Mouse (Mus musculus) myocyte (in vitro differentiated cells): ENCODE measurements around the gene Ppip5k1.

Source experiments
- MAX ChIP-seq: IDR thresholded peaks from one replicate; pipeline ENCODE4 v1.6.1; 2011; ENCODE audit warnings: low read depth, mild to moderate bottlenecking, control low read depth
- MYOG ChIP-seq, 3 experiments: IDR thresholded peaks; one replicate each; pipeline ENCODE4 v1.6.1; 2011; ENCODE audit warnings: control low read depth in 2 of 3, low read depth in 2 of 3, mild to moderate bottlenecking in 2 of 3; ENCODE audit not compliant: insufficient read length in 2 of 3, control insufficient read depth in 1 of 3, insufficient read depth in 1 of 3
- POLR2A ChIP-seq: IDR thresholded peaks from one replicate; pipeline ENCODE4 v1.6.1; 2011; ENCODE audit warnings: low read depth, mild to moderate bottlenecking, control low read depth, moderate library complexity; ENCODE audit not compliant: insufficient read length
- POLR2AphosphoS2 ChIP-seq: IDR thresholded peaks from one replicate; pipeline ENCODE4 v1.6.1; 2011; ENCODE audit warnings: low read depth, control low read depth; ENCODE audit not compliant: insufficient read length
- REST ChIP-seq: IDR thresholded peaks from one replicate; pipeline ENCODE4 v1.6.1; 2011; ENCODE audit warnings: mild to moderate bottlenecking, control low read depth, moderate library complexity; ENCODE audit not compliant: insufficient read depth, insufficient read length
- SRF ChIP-seq: IDR thresholded peaks from one replicate; pipeline ENCODE4 v1.6.1; 2011; ENCODE audit warnings: low read depth; ENCODE audit not compliant: control insufficient read depth, insufficient read length
- TCF12 ChIP-seq: IDR thresholded peaks from one replicate; pipeline ENCODE4 v1.6.1; 2011; ENCODE audit warnings: mild to moderate bottlenecking, control low read depth; ENCODE audit not compliant: poor library complexity, insufficient read depth, severe bottlenecking
- USF1 ChIP-seq: IDR thresholded peaks from one replicate; pipeline ENCODE4 v1.6.1; 2011; ENCODE audit warnings: low read depth, mild to moderate bottlenecking, control low read depth, moderate library complexity

DNA sequence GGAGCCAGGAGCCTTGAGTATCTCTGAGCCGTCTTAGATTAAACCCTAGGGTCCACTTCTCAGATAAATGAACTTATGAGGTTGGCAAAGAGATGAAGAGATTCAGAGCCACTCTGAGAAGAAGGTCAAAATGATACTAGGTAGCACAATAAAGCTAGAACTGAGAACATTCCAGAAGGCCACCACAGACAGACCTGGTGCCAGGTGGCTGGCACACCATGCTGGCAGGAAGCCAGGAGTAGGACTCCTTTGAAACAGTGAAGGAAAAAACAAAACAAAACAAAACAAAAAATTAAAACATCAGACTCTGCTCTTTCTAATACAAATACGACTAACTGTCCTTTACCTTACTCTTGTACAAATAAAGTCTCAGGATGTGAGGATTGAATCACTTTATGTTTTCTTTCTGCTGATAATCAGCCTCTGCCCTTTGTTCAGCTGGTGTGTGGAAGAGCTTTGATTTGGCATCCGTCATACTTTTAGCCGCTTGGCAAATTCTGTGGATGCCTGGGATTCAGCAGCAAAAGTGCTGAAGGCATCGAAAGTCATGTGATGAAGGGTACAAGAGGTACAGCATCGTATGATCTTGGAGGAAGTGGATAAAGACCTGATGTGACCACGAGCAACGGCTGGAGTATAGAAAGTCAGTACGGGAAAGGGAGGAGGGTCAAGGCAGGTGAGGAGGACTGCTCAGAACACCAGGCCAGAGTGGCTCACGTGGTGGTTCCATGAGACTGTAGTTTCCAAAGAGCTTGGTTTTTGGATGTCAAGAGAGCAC, 31.3 kb downstream of the Ppip5k1 start:
- TF ChIP-seq POLR2A (no peak), USF1 (no peak), SRF (no peak), MAX (no peak), REST (no peak), MYOG (IDR thresholded peaks at IDR 0.05; ENCODE audit: control insufficient read depth in 1 of 3, insufficient read depth in 1 of 3, insufficient read length in 2 of 3, low read depth in 2 of 3) (no peak), POLR2AphosphoS2 (no peak), TCF12 (no peak)
